Mouse (Mus musculus) adrenal gland, adult 10 weeks (tissue): Measurements from ENCODE around the gene Gm15517. TPM values are rescaled to one million over a fixed set of nuclear protein-coding genes. Genes with fewer than 3 reads are reported as not detected.

Source experiments
- polyA plus RNA-seq: library from polyadenylated mRNA; stranded (reverse); fragments of 350-450 nt; fragmentation: Illumina TruSeq; extraction: RNeasy Lipid Tissue Mini Kit (QIAGEN cat#74804); gene quantifications from one replicate; pipeline ENCODE4 v1.2.3, GENCODE M21; 2014; ENCODE audit warnings: low read depth, low replicate concordance

Gm15517 gene
- polyA plus RNA-seq, result not detected

GRCm38 (mm10) chr7:44261147-44261546 is at the start of gene Gm15517:
Gene Gm15517, plus strand, starts transcription at chr7:44261447.

GRCm38 (mm10) chr7:44215645-44216044 is 45.6 kb upstream of the Gm15517 start, which contains the start of gene Klk1b5:
Gene Klk1b5, plus strand, starts transcription at chr7:44215945.

GRCm38 (mm10) chr7:44225076-44225475 is 36.2 kb upstream of the Gm15517 start, which contains the start of gene Klk1:
Gene Klk1, plus strand, starts transcription at chr7:44225360.

GRCm38 (mm10) chr7:44235909-44236308 is 25.3 kb upstream of the Gm15517 start, which contains the start of gene Gm36864:
Gene Gm36864, plus strand, starts transcription at chr7:44236177.

GRCm38 (mm10) chr7:44246055-44246983 is 14.9 kb upstream of the Gm15517 start, which contains the start of the genes 1700028J19Rik and 2410002F23Rik:
Gene 1700028J19Rik, minus strand, starts transcription at chr7:44246695.
Gene 2410002F23Rik, plus strand, starts transcription at chr7:44246722.

GRCm38 (mm10) chr7:44257278-44257677 is 4.0 kb upstream of the Gm15517 start, which contains the start of gene Acp4:
Gene Acp4, minus strand, starts transcription at chr7:44257378.

GRCm38 (mm10) chr7:44306516-44307240 is 45.4 kb downstream of the Gm15517 start, which contains the start of gene Clec11a:
Gene Clec11a, minus strand, starts transcription at chr7:44306902.

GRCm38 (mm10) chr7:44309475-44310284 is 48.4 kb downstream of the Gm15517 start, which contains the start of gene Shank1:
Gene Shank1, plus strand, starts transcription at chr7:44310253.

Other genes with a start within 250 kb of the Gm15517 start
- not detected for gene Klk1b26, start 249.3 kb upstream of the Gm15517 start, polyA plus RNA-seq
- not detected for gene Klk1b27, start 209.2 kb upstream of the Gm15517 start, polyA plus RNA-seq
- not detected for gene Klk1b21, start 159.1 kb upstream of the Gm15517 start, polyA plus RNA-seq
- not detected for gene Klk1b22, start 148.8 kb upstream of the Gm15517 start, polyA plus RNA-seq
- gene Klk1b16, start 124.7 kb upstream of the Gm15517 start, polyA plus RNA-seq, result not detected
- not detected for gene Klk1b24, start 73.2 kb upstream of the Gm15517 start, polyA plus RNA-seq
- gene Klk1b3, start 63.3 kb upstream of the Gm15517 start, polyA plus RNA-seq, result not detected
- gene Klk1b4, start 54.0 kb upstream of the Gm15517 start, polyA plus RNA-seq, result not detected
- gene Klk1b5, start 45.5 kb upstream of the Gm15517 start, polyA plus RNA-seq, result not detected
- not detected for gene Klk1, start 36.1 kb upstream of the Gm15517 start, polyA plus RNA-seq
- not detected for gene Gm36864, start 25.3 kb upstream of the Gm15517 start, polyA plus RNA-seq
- gene 1700028J19Rik, start 14.8 kb upstream of the Gm15517 start, polyA plus RNA-seq, result not detected
- 57.7 TPM for gene 2410002F23Rik, start 14.7 kb upstream of the Gm15517 start, polyA plus RNA-seq
- not detected for gene Acp4, start 4.1 kb upstream of the Gm15517 start, polyA plus RNA-seq
- 3.7 TPM for gene Clec11a, start 45.5 kb downstream of the Gm15517 start, polyA plus RNA-seq
- 0.12 TPM for gene Shank1, start 48.8 kb downstream of the Gm15517 start, polyA plus RNA-seq
- not detected for gene Syt3, start 122.7 kb downstream of the Gm15517 start, polyA plus RNA-seq
- gene 1700008O03Rik, start 124.4 kb downstream of the Gm15517 start, polyA plus RNA-seq, result not detected
- 0.35 TPM for gene Lrrc4b, start 167.6 kb downstream of the Gm15517 start, polyA plus RNA-seq
- gene Aspdh, start 203.9 kb downstream of the Gm15517 start, polyA plus RNA-seq, result not detected
- gene Josd2, start 206.5 kb downstream of the Gm15517 start, polyA plus RNA-seq, result 1.7 TPM
- gene Emc10, start 235.1 kb downstream of the Gm15517 start, polyA plus RNA-seq, result 1.6 TPM
- gene Fam71e1, start 235.1 kb downstream of the Gm15517 start, polyA plus RNA-seq, result not detected